Mouse (Mus musculus) urinary bladder, postnatal 14 days (tissue): ENCODE data around the gene Srrm1.
A peak's percentile ranks its signal among the peaks of the same experiment; 100 is the strongest.

Experiments
- DNase-seq: peaks from one replicate; pipeline ENCODE4 v3.0.0; 2021; ENCODE audit warnings: low spot score

Gene Srrm1

DNA sequence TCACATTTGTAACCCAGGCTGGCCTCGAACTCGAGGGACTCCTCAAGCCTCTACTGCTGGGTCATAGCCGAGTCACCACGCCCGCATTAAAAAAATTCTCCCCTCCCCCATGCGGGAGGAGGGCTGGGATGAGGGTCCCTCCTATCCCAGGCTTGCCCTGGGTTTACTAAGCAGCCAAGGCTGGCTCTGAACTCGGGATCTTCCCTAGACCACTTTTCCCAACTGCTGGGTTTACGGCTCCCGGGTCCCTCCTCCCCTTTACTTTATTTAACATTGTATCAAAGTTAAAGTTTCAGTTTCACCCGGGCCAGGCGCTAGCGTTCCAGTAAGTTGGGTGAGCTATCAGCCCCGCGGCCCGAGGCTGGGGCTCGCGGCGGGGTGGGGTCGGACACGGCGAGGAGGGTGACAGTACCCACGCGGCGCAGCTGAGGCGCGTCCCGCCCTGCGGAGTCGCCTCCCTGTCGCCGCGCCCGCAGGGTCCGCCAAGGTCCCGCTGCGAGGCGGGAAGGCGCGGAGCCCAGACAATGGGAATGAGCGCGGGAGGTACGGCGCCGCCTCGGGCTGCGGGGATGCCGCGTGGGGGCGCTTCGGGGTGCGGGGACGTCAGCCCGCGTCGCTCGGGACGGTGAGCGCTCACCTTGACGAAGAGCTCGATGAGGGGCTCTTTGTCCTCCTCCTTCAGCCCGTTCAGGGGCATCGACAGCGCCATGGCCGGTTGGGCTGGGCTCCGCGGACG lies 81.1 kb downstream of the Srrm1 start:
- DNase-seq, result peak; percentile 74

DNA sequence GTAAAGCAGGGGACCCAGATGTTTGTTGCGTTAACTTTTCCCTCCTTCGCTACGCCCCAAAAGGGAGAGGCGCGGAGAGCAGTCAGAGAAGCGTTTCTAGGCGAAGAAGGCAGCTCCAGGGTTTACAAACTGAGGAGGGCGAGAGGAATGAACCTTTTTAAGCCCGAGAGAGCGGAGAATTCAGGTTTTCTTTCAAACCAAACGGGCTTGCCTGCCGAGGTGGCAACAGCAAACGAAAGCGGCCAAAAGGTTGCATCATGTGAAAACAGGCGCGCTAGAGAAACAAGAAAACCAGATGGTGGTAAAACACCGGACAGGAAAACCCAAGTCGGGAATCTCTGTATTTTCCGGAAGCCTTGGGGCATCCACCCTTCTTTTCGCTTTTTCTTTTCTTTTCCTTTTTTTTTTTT lies 81.7 kb downstream of the Srrm1 start:
- peak; percentile 34 for DNase-seq
